Mouse (Mus musculus) midbrain, embryonic 11.5 days (tissue): ENCODE measurements at regions not wholly inside any gene's neighbourhood (a gene's known extent, or its start where the extent isn't known, plus 50 kb on each side); places are given as distances from the start of the nearest gene placed in this dataset.

ENCODE experiments used
- ATAC-seq: fragments of 200-750 bp; cut with Nextera tagmentation; 2 replicates; pipeline ENCODE4 v1.8.0; 2017; ENCODE audit warnings: moderate TSS enrichment, moderate library complexity; ENCODE audit not compliant: low FRiP score
- DNase-seq: peaks from one replicate; pipeline ENCODE4 v3.0.0; 2015; ENCODE audit warnings: low spot score; ENCODE audit errors: missing footprints
- H3K27ac ChIP-seq: fragments of 300-500 bp; sonication (generic); 2 replicates; pipeline ENCODE4 v1.5.1; 2014; ENCODE audit warnings: low read depth, low read length
- H3K27me3 ChIP-seq: fragments of 300-500 bp; sonication (generic); 2 replicates; pipeline ENCODE4 v1.6.1; 2014; ENCODE audit warnings: mild to moderate bottlenecking, low read length, moderate library complexity, mixed read lengths; ENCODE audit not compliant: control insufficient read depth, insufficient read depth
- H3K36me3 ChIP-seq: fragments of 300-500 bp; sonication (generic); 2 replicates; pipeline ENCODE4 v1.6.1; 2014; ENCODE audit warnings: mild to moderate bottlenecking, low read length, moderate library complexity, mixed read lengths; ENCODE audit not compliant: control insufficient read depth, insufficient read depth
- H3K4me1 ChIP-seq: fragments of 300-500 bp; sonication (generic); 2 replicates; pipeline ENCODE4 v1.6.1; 2014; ENCODE audit warnings: low read length; ENCODE audit not compliant: control insufficient read depth, insufficient read depth
- H3K4me2 ChIP-seq: fragments of 300-500 bp; sonication (generic); 2 replicates; pipeline ENCODE4 v1.6.1; 2014; ENCODE audit warnings: mild to moderate bottlenecking, moderate library complexity
- H3K4me3 ChIP-seq: fragments of 300-500 bp; sonication (generic); 2 replicates; pipeline ENCODE4 v1.5.1; 2014; ENCODE audit warnings: low read depth, low read length
- H3K9ac ChIP-seq: fragments of 300-500 bp; sonication (generic); 2 replicates; pipeline ENCODE4 v1.6.1; 2014; ENCODE audit warnings: low read length
- H3K9me3 ChIP-seq: fragments of 300-500 bp; sonication (generic); 2 replicates; pipeline ENCODE4 v1.6.1; 2016; ENCODE audit warnings: low read length; ENCODE audit not compliant: control insufficient read depth
- WGBS: fragments of 180-500 bp; shearing (Covaris S2); extraction: QIAGEN DNeasy Blood & Tissue Kit; methylation state at CpG from one replicate; pipeline ENCODE4 v1.1.7; 2014; 5-methylcytosine and 5-hydroxymethylcytosine counted together

DNA sequence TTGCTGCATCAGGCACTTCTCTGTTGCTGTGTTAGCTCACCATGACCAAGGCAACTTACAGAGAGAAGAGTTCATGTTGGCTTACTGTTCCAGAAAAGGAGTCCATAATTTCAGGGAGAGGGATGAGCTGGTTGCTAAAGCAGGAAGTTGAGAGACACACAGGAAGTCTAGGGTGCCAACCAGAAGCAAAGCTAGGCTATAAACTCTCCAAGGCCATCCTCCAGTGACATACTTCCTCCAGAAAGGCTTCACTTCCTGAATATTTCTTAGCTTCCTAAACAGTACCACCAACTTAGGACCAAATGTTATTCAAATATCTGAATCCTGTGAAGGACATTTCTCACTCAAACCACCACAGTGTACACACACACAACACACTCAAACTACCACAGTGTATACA, 2010.6 kb downstream of the A830018L16Rik start:
- Histone ChIP-seq H3K36me3 (no peaks in the 10 kb centered on the region), H3K9me3 (no peaks in the 10 kb centered on the region), H3K27ac (no peak overlapping the region), H3K27me3 (no peaks in the 10 kb centered on the region), H3K9ac (no peak overlapping the region), H3K4me1 (no peaks in the 10 kb centered on the region; the same call in 1 of the 2 replicates), H3K4me3 (no peak overlapping the region), H3K4me2 (no peak overlapping the region)
- DNase-seq, result no peak
- ATAC-seq, result no peak

- Histone ChIP-seq H3K27me3 (no peaks in the 10 kb centered on the region), H3K4me2 (peak overlapping the region; percentile 58), H3K4me1 (no peaks in the 10 kb centered on the region; the same call in 1 of the 2 replicates), H3K27ac (no peak overlapping the region), H3K36me3 (no peaks in the 10 kb centered on the region), H3K9ac (peak overlapping the region; percentile 54), H3K9me3 (no peaks in the 10 kb centered on the region), H3K4me3 (peak overlapping the region; percentile 36)
- WGBS, result 53% methylated on average over 5 of the region's 9 CpGs
- peak; percentile 86 for DNase-seq
- ATAC-seq, result 0 out of 2 replicates have a peak, but pooled peaks have one; percentile 3
Measured at GRCm38 (mm10) chr1:13425601-13426327, 2011.9 kb downstream of the A830018L16Rik start.

DNA sequence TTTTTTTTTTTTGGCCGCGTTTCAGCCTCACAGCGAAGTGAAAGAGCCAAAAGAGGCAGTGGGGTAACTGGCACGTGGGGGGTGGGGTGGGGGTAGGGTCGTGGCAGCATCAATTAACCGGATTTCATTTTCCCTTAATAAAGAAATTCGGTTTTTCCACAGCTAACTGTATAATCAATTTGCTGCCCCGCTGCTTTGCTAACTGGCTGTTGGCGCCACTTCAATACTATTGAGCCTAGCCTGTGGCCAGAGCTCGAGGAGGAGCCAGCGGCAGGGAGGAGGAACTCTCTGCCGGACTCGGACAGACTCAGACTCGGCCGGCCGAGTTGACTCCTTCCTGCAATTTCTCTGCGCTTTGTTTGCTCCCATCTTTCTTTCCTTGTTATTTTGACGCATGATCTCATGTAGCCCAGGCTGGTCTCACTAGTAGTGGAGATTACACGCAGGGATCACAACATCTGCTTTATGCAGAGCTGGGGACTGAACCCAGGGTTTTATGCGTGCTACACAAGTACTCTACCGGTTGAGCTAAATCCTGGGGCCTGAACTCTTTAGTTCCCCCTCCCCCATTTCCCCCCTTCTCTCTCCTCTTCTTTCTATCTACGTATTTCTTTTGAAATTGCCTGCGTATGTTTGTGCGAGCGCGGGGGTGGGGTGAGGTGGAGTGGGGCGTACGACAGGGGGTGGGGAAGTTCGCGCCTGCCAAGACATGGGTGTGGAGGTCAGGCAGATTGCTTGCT, 2012.6 kb downstream of the A830018L16Rik start:
- Histone ChIP-seq H3K27ac (no peak overlapping the region), H3K4me3 (peak overlapping the region; percentile 36), H3K4me2 (peak overlapping the region; percentile 58), H3K9ac (peak overlapping the region; percentile 54), H3K4me1 (no peaks in the 10 kb centered on the region; the same call in 1 of the 2 replicates), H3K9me3 (no peaks in the 10 kb centered on the region), H3K36me3 (no peaks in the 10 kb centered on the region), H3K27me3 (no peaks in the 10 kb centered on the region)
- DNase-seq (peak; percentile 96), ATAC-seq (peak; percentile 85)
- 4% methylated on average over 30 of the region's 30 CpGs for WGBS

DNA sequence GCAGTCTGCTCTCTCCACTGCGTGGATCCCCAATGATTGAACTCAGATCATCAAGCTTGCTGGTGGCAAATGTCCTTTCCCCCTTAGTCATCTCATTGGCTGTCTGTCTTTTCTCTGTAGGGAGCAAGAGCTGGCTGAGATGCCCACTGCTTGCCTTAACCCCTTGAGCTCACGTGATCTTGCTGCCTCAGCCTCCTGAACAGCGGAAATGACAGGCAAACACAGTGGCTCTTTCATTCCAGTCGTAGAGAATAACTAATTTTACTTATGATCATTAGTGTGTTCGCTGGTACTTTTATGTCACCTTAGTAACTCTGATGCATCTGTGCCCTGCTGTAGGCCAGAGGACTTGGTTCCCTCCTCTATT, 2013.1 kb downstream of the A830018L16Rik start:
- Histone ChIP-seq H3K4me1 (no peaks in the 10 kb centered on the region; the same call in 1 of the 2 replicates), H3K36me3 (no peaks in the 10 kb centered on the region), H3K9me3 (no peaks in the 10 kb centered on the region), H3K27me3 (no peaks in the 10 kb centered on the region), H3K4me3 (peak overlapping the region; percentile 36; the same call in 1 of the 2 replicates), H3K9ac (no peak overlapping the region), H3K4me2 (peak overlapping the region; percentile 58), H3K27ac (no peak overlapping the region)
- 58% methylated on average over 5 of the region's 5 CpGs for WGBS
- ATAC-seq (no peak; the same call in 1 of the 2 replicates), DNase-seq (no peak)

DNA sequence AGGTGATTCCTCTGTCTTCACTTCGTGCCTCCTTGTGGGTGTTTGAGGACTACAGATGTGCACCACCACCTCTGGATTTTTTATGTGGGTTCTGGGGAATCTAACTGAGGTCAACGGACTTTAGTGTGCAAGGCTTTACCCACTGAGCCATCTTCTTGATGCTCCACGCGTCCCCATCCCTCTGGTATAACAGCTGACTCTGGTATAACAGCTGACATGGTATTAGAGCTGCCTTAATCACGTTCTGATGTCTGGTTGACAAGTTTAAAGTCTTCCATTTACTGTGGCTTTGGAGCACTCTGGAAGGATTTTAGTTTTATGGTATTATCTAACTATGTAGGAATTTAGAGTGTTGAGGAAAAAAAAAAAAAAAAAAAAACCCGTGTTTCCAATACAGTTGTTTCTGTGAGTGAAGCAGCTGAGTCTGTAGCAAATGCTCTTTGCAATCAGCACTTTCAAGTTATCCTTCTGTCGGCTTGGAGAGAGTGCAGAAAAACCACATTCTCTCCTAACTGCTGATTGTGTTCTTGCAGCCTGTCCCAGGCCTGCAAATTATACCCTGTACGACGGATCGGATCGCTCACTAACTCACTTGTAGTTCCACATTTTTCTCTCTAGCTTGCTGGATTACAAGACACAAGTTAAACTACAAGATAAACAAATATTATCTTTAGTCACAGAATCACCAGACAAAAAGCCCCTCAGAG, 2013.7 kb downstream of the A830018L16Rik start:
- Histone ChIP-seq H3K9ac (no peak overlapping the region), H3K27me3 (no peaks in the 10 kb centered on the region), H3K4me1 (no peaks in the 10 kb centered on the region; the same call in 1 of the 2 replicates), H3K4me2 (no peak overlapping the region), H3K27ac (no peak overlapping the region), H3K4me3 (no peak overlapping the region), H3K36me3 (no peaks in the 10 kb centered on the region), H3K9me3 (no peaks in the 10 kb centered on the region)
- WGBS, result 81% methylated on average over 11 of the region's 11 CpGs
- ATAC-seq (no peak), DNase-seq (no peak)

- Histone ChIP-seq H3K4me3 (no peak overlapping the region), H3K4me2 (no peak overlapping the region), H3K4me1 (no peaks in the 10 kb centered on the region), H3K36me3 (no peaks in the 10 kb centered on the region), H3K27me3 (no peaks in the 10 kb centered on the region), H3K9ac (no peak overlapping the region), H3K27ac (no peak overlapping the region), H3K9me3 (no peaks in the 10 kb centered on the region)
- ATAC-seq, result no peak
- 88% methylated on average over 6 of the region's 6 CpGs for WGBS
- DNase-seq, result no peak
Measured at GRCm38 (mm10) chr1:13437747-13438394, 2024.0 kb downstream of the A830018L16Rik start.

- WGBS, result 79% methylated on average over 6 of the region's 6 CpGs
Measured at GRCm38 (mm10) chr1:13442366-13442765, 2028.5 kb downstream of the A830018L16Rik start.

DNA sequence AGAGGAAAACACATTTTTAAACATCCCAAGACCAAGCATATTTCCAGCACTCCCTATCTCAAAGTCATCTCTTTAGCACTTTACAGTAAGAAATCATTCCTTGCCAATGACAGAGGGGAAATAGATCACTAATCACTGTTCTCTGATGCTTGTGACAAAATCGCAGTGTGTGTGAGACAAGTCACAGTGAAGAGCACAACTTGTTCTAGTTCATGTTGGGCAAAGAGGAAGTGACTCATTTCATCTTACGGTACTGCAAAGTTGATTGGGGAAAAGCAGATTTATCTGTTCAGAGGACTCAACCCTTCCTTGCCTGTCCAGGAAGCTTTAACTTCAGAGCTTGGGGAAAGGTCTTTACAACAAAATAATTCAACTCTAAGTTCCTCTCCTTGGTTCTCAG, 2040.6 kb downstream of the A830018L16Rik start:
- WGBS, result 89% methylated on average over 2 of the region's 2 CpGs
- ATAC-seq (no peak), DNase-seq (no peak)
- no peak overlapping the region for H3K27ac ChIP-seq
- H3K9ac ChIP-seq, result no peak overlapping the region
- H3K4me3 ChIP-seq, result no peak overlapping the region
- H3K4me2 ChIP-seq, result no peak overlapping the region
- H3K27me3 ChIP-seq, result no peaks in the 10 kb centered on the region
- no peaks in the 10 kb centered on the region for H3K9me3 ChIP-seq
- no peaks in the 10 kb centered on the region for H3K4me1 ChIP-seq
- H3K36me3 ChIP-seq, result no peaks in the 10 kb centered on the region

More at GRCm38 (mm10) chr1:13442366-13442765, 2028.5 kb downstream of the A830018L16Rik start:
- H3K36me3 ChIP-seq, result no peaks in the 10 kb centered on the region
- no peak overlapping the region for H3K27ac ChIP-seq
- no peak overlapping the region for H3K4me2 ChIP-seq
- H3K9ac ChIP-seq, result no peak overlapping the region
- no peaks in the 10 kb centered on the region for H3K4me1 ChIP-seq
- DNase-seq, result no peak
- H3K27me3 ChIP-seq, result no peaks in the 10 kb centered on the region
- ATAC-seq, result no peak
- H3K9me3 ChIP-seq, result no peaks in the 10 kb centered on the region
- no peak overlapping the region for H3K4me3 ChIP-seq
